In genomic region chr13:95705589-95705988, GRCm38 (mm10) we compare ENCODE assay signal across 17 mouse cellular contexts.
"Had no signal": no experiment of that assay in that cellular context is flagged by ENCODE, and none has a peak within 500 bp of the region (broad histone marks: within the 10 kb centered on the region; RNA-seq: fewer than 3 reads in every experiment).

No protein-coding gene starts in this region.

- H3K4me1 ChIP-seq: hindbrain, embryonic 15.5 days; kidney, embryonic 15.5 days; limb, embryonic 10.5 days; liver, embryonic 12.5 days; neural tube, embryonic 13.5 days had no signal

- H3K9ac ChIP-seq: hindbrain, embryonic 15.5 days; kidney, embryonic 15.5 days; liver, embryonic 12.5 days; liver, postnatal 0 days; neural tube, embryonic 13.5 days had no signal

- H3K36me3 ChIP-seq: hindbrain, embryonic 15.5 days; kidney, embryonic 15.5 days; limb, embryonic 10.5 days; neural tube, embryonic 13.5 days had no signal

- H3K4me2 ChIP-seq: hindbrain, embryonic 15.5 days; kidney, embryonic 15.5 days; liver, embryonic 12.5 days; midbrain, embryonic 11.5 days; neural tube, embryonic 13.5 days had no signal

- H3K27me3 ChIP-seq: hindbrain, embryonic 15.5 days; kidney, embryonic 15.5 days; liver, embryonic 12.5 days; megakaryocyte, embryonic 14.5 days; neural tube, embryonic 13.5 days had no signal

- H3K27ac ChIP-seq: hindbrain, embryonic 15.5 days; kidney, embryonic 15.5 days; left cerebral cortex, adult 2 months; limb, embryonic 10.5 days; liver, embryonic 12.5 days; macrophage; neural tube, embryonic 13.5 days had no signal

- ATAC-seq: inflammation-experienced regulatory T-cells, adult 6 months; liver, embryonic 12.5 days; liver, postnatal 0 days; midbrain, embryonic 16.5 days had no signal

- DNase-seq: kidney, adult 2 months; kidney, postnatal 14 days; liver, postnatal 0 days; retina, postnatal 1 day; thymus, adult 18-20 months; thymus, postnatal 14 days had no signal

- H3K4me3 ChIP-seq: hindbrain, embryonic 15.5 days; kidney, embryonic 15.5 days; left cerebral cortex, adult 2 months; limb, embryonic 10.5 days; liver, embryonic 12.5 days; megakaryocyte, embryonic 14.5 days; neural tube, embryonic 13.5 days had no signal

- H3K9me3 ChIP-seq: hindbrain, embryonic 15.5 days; kidney, embryonic 15.5 days; limb, embryonic 10.5 days; liver, embryonic 12.5 days; neural tube, embryonic 13.5 days had no signal
